Mouse (Mus musculus): ENCODE measurements at regions not wholly inside any gene's neighbourhood (a gene's known extent, or its start where the extent isn't known, plus 50 kb on each side); places are given as distances from the start of the nearest gene placed in this dataset.

DNA sequence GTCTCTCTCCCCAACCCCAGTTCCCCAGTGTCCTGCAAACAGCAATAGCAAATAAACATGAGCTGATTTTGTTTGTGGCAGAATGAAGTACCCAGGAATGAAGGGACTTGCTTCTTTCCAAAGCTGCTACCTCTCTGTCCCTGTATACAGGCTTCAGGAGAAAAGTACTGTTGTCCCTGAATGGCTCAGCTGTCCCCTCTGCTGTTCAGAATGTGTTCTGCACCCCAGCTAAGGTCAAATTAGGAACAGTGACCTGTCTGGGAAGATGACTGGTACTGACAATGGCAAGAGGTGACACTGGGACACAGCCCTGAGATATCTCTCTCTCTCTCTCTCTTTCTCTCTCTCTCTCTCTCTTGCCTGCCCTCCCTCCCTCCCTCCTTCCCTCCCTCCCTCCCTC is 56.6 kb upstream of the Tmem92 start:
- TF ChIP-seq CTCF (IDR thresholded peaks at IDR 0.05; ENCODE audit: low read depth, low read length) (no peak), POLR2A (IDR thresholded peaks at IDR 0.05; ENCODE audit: extremely low read depth, insufficient read depth, low read length) (no peak)
